Mouse (Mus musculus) megakaryocyte, embryonic 14.5 days (primary cell): ENCODE results near the gene Clec2d. TPM values are rescaled to one million over a fixed set of nuclear protein-coding genes. Genes with fewer than 3 reads are reported as not detected.

ENCODE experiments used
- H3K27me3 ChIP-seq: replicated peaks from 2 replicates; pipeline ENCODE3; 2012; ENCODE audit warnings: inconsistent platforms
- H3K36me3 ChIP-seq: replicated peaks from 2 replicates; pipeline ENCODE3; 2012; ENCODE audit warnings: low read length, inconsistent platforms, mixed read lengths
- H3K4me1 ChIP-seq: 2 replicates; pipeline ENCODE4 v1.6.1; 2012; ENCODE audit warnings: inconsistent platforms
- H3K4me3 ChIP-seq: replicated peaks from 2 replicates; pipeline ENCODE3; 2012; ENCODE audit warnings: moderate library complexity, mild to moderate bottlenecking, inconsistent platforms
- H3K9me3 ChIP-seq: 2 replicates; pipeline ENCODE4 v1.6.1; 2012; ENCODE audit warnings: inconsistent platforms
- FLI1 ChIP-seq: IDR thresholded peaks from 2 replicates; pipeline ENCODE4 v1.6.1; 2012; ENCODE audit warnings: low read length, inconsistent platforms, mixed read lengths
- GATA1 ChIP-seq: IDR thresholded peaks from 3 replicates; pipeline ENCODE4 v1.6.1; 2012; ENCODE audit warnings: mixed read lengths, low read length, inconsistent platforms, borderline replicate concordance
- polyA plus RNA-seq: library from polyadenylated mRNA; stranded (reverse); fragments of >175 nt; gene quantifications from 2 replicates; pipeline ENCODE4 v1.2.3, GENCODE M21; 2012; ENCODE audit warnings: low replicate concordance; ENCODE audit not compliant: insufficient read depth

Gene Clec2d
- polyA plus RNA-seq, 1 experiment: 1.2 TPM

DNA sequence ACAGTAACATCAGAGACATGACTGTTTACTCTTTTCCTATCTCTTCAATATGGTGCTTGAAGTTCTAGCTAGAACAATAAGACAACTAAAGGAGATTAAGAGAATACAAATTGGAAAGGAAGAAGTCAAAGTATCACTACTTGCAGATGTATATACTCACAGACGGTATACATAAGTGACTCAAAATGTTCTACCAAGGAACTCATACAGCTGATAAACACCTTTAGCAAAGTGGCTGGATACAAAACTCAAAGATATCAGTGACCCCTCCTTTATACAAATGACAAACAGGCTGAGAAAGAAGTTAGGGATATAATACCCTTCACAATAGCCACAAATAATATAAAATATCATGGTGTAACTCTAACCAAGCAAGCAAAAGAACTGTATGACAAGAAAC is 40.6 kb downstream of the Clec2d start:
- Histone ChIP-seq H3K27me3 (no peaks in the 10 kb centered on the region), H3K9me3 (no peaks in the 10 kb centered on the region), H3K36me3 (peaks cover 18% of the 10 kb centered on the region), H3K4me1 (peaks cover 58% of the 10 kb centered on the region), H3K4me3 (no peak overlapping the region)
- no peak for TF ChIP-seq GATA1
- no peak for TF ChIP-seq FLI1

- TF ChIP-seq GATA1 (no peak), FLI1 (no peak)
- Histone ChIP-seq H3K4me1 (peaks cover 48% of the 10 kb centered on the region), H3K9me3 (no peaks in the 10 kb centered on the region), H3K4me3 (no peak overlapping the region), H3K36me3 (peaks cover 26% of the 10 kb centered on the region), H3K27me3 (no peaks in the 10 kb centered on the region)
These were observed 41.9 kb downstream of the Clec2d start for GRCm38 (mm10) chr6:129222188-129222800.

DNA sequence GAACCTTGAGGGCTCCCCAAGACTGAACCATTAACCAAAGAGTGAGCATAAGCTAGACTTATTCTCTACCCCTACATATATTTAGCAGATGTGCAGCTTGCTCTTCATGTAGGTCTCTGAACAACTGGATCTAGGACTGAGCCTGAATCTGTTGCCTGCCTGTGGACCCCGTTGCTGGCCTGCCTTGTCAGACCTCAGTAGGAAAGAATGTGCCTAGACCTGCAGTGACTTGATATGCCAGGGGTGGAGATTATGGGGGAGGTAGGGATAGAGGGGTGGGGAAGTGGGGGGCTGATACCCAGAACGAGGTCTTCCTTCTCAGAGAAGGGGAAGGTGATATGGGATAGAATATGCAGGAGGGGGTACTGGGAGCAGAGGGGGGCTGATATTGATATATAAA is 43.2 kb downstream of the Clec2d start:
- TF ChIP-seq FLI1 (no peak), GATA1 (no peak)
- Histone ChIP-seq H3K36me3 (peaks cover 30% of the 10 kb centered on the region), H3K27me3 (no peaks in the 10 kb centered on the region), H3K9me3 (no peaks in the 10 kb centered on the region), H3K4me1 (peaks cover 47% of the 10 kb centered on the region), H3K4me3 (no peak overlapping the region)

DNA sequence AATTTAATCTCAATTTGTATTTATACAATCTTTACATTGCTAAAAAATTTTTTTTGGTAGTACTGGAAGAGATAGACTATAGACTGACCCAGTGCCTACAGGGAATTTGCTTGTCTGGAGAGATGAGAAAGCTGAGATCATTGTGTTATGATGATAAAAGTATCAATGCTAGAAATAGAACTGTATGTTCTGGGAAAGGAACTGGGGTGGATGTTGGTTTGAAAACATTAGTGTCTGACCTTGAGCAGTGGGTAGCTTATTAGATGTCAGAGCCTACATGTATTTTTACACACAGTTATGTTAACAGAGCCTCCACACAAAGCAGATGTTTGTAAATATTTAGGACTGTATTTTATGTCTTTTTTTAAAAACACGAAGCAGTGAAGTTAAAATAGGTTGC is 43.7 kb downstream of the Clec2d start:
- Histone ChIP-seq H3K9me3 (no peaks in the 10 kb centered on the region), H3K27me3 (no peaks in the 10 kb centered on the region), H3K36me3 (peaks cover 32% of the 10 kb centered on the region), H3K4me3 (no peak overlapping the region), H3K4me1 (peaks cover 52% of the 10 kb centered on the region)
- TF ChIP-seq FLI1 (no peak), GATA1 (no peak)

GRCm38 (mm10) chr6:129225078-129225477 is 44.7 kb downstream of the Clec2d start:
- TF ChIP-seq FLI1: no peak
- TF ChIP-seq GATA1: no peak
- no peak overlapping the region for H3K4me3 ChIP-seq
- H3K4me1 ChIP-seq: peaks cover 58% of the 10 kb centered on the region
- peaks cover 28% of the 10 kb centered on the region for H3K36me3 ChIP-seq
- H3K9me3 ChIP-seq: no peaks in the 10 kb centered on the region
- H3K27me3 ChIP-seq: no peaks in the 10 kb centered on the region

DNA sequence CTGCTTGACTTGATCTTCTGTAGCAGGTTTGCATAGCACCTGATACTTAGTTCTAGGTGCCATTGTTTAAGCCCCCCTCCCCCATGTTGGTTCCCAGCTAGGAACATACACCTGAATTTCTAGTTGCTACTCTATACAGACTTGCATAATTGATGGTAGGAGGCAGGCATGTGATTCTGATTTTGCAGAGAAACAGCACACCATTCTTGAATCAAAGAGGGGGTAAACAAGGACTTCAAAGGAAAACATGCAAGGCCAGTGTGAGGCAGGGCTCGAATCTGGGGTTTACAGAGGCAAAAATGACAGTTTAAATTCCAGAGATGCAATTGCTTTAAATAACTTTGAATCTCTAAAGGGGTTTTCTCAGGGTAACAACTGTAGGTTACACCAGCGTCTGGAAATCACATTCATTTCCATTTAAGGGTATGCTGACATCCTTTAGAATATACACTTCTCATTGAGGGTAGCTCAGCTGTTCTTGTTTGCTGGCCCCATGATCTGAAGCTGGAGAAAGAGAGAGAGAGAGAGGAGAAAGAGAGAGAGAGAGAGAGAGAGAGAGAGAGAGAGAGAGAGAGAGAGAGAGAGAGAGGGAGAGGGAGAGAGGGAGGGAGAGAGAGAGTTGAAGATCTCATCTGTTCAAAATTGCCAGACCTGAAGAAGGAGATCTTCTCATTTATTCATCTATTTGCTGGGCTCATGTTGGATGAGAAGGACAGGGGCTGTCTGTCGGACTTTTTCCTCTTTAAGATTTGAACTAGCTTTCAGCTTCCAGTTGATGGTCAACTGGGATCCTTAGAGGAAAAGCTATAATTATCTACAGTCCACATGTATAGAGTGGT is 48.7 kb downstream of the Clec2d start:
- TF ChIP-seq GATA1 (no peak), FLI1 (no peak)
- Histone ChIP-seq H3K36me3 (peaks cover 27% of the 10 kb centered on the region), H3K4me1 (peaks cover 76% of the 10 kb centered on the region), H3K9me3 (no peaks in the 10 kb centered on the region), H3K27me3 (no peaks in the 10 kb centered on the region), H3K4me3 (no peak overlapping the region)

GRCm38 (mm10) chr6:129229774-129230578 is 49.6 kb downstream of the Clec2d start:
- peak overlapping the region; percentile 38 for H3K4me3 ChIP-seq
- no peaks in the 10 kb centered on the region for H3K27me3 ChIP-seq
- peaks cover 76% of the 10 kb centered on the region for H3K4me1 ChIP-seq
- no peaks in the 10 kb centered on the region for H3K9me3 ChIP-seq
- peaks cover 27% of the 10 kb centered on the region for H3K36me3 ChIP-seq
- no peak for TF ChIP-seq GATA1
- no peak for TF ChIP-seq FLI1

GRCm38 (mm10) chr6:129232005-129232841 is 51.8 kb downstream of the Clec2d start:
- peaks cover 87% of the 10 kb centered on the region for H3K4me1 ChIP-seq
- no peaks in the 10 kb centered on the region for H3K27me3 ChIP-seq
- H3K36me3 ChIP-seq: peaks cover 13% of the 10 kb centered on the region
- peak overlapping the region; percentile 85 for H3K4me3 ChIP-seq
- TF ChIP-seq FLI1 (no peak), GATA1 (no peak)
- no peaks in the 10 kb centered on the region for H3K9me3 ChIP-seq

GRCm38 (mm10) chr6:129232842-129233205 is 52.4 kb downstream of the Clec2d start:
- Histone ChIP-seq H3K9me3 (no peaks in the 10 kb centered on the region), H3K4me3 (peak overlapping the region; percentile 85), H3K36me3 (peaks cover 7% of the 10 kb centered on the region), H3K4me1 (peaks cover 89% of the 10 kb centered on the region), H3K27me3 (no peaks in the 10 kb centered on the region)
- TF ChIP-seq FLI1 (no peak), GATA1 (no peak)
